Mouse (Mus musculus) intestine, embryonic 16.5 days (tissue): ENCODE data around the gene Sfxn2. TPM values are rescaled to one million over a fixed set of nuclear protein-coding genes. Genes with fewer than 3 reads are reported as not detected.

Source experiments
- ATAC-seq: fragments of 200-750 bp; cut with Nextera tagmentation; 2 replicates; pipeline ENCODE4 v1.8.0; 2017; ENCODE audit warnings: moderate TSS enrichment, moderate library complexity
- H3K27ac ChIP-seq: fragments of 300-500 bp; sonication (generic); 2 replicates; pipeline ENCODE4 v1.5.1; 2014; ENCODE audit warnings: mild to moderate bottlenecking, low read length
- H3K27me3 ChIP-seq: fragments of 300-500 bp; sonication (generic); replicated peaks from 2 replicates; pipeline ENCODE4 v1.6.1; 2014; ENCODE audit warnings: low read length, control low read depth, mixed read lengths; ENCODE audit not compliant: control insufficient read depth, insufficient read depth
- H3K36me3 ChIP-seq: fragments of 300-500 bp; sonication (generic); 2 replicates; pipeline ENCODE4 v1.6.1; 2014; ENCODE audit warnings: low read length, control low read depth; ENCODE audit not compliant: control insufficient read depth, insufficient read depth
- H3K4me1 ChIP-seq: fragments of 300-500 bp; sonication (generic); 2 replicates; pipeline ENCODE4 v1.6.1; 2014; ENCODE audit warnings: low read length, control low read depth, mixed read lengths; ENCODE audit not compliant: control insufficient read depth, insufficient read depth
- H3K4me2 ChIP-seq: fragments of 300-500 bp; sonication (generic); 2 replicates; pipeline ENCODE4 v1.6.1; 2014; ENCODE audit warnings: low read depth, low read length, control low read depth
- H3K4me3 ChIP-seq: fragments of 300-500 bp; sonication (generic); 2 replicates; pipeline ENCODE4 v1.5.1; 2014; ENCODE audit warnings: mild to moderate bottlenecking, low read length
- H3K9ac ChIP-seq: fragments of 300-500 bp; sonication (generic); 2 replicates; pipeline ENCODE4 v1.6.1; 2014; ENCODE audit warnings: low read depth, low read length
- H3K9me3 ChIP-seq: fragments of 300-500 bp; sonication (generic); 2 replicates; pipeline ENCODE4 v1.6.1; 2016; ENCODE audit warnings: low read length, control low read depth; ENCODE audit not compliant: control insufficient read depth
- WGBS: fragments of 180-500 bp; shearing (Covaris S2); extraction: QIAGEN DNeasy Blood & Tissue Kit; methylation state at CpG from one replicate; pipeline ENCODE4 v1.1.7; 2014; 5-methylcytosine and 5-hydroxymethylcytosine counted together
- polyA plus RNA-seq: library from polyadenylated mRNA; unstranded; fragments of >200 nt; fragmentation: Nextera tagmentation; extraction: Ambion mirVana; gene quantifications from 2 replicates; pipeline ENCODE4 v1.2.1, GENCODE M21; 2015

Gene Sfxn2
- polyA plus RNA-seq, 1 experiment from 2014 or later = 18.1 TPM

DNA sequence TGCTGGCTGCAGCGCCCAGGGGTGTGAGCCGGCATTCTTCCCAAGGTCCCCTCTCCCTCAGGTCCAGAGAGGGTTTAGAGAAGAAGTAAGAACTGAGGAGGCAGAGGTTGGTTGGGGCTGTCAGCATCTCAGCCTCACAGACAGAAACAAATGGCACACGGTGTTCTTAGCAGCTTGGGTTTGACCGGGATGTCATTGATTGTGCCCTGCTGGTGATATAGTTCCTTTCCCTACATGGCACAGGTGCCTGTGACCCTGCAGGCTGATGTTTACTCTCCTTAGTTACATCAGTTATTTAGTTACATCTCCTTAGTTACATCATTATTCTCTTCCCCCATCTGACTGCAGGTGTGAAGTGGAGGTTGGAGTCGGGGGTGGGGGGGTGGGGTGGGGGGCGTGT, 18.4 kb downstream of the Sfxn2 start:
- H3K27me3 ChIP-seq = no peaks in the 10 kb centered on the region
- 84% methylated on average over 6 of the region's 6 CpGs for WGBS
- no peaks in the 10 kb centered on the region for H3K4me1 ChIP-seq
- H3K9me3 ChIP-seq = no peaks in the 10 kb centered on the region
- no peak overlapping the region for H3K4me2 ChIP-seq
- no peak overlapping the region for H3K9ac ChIP-seq
- ATAC-seq = no peak
- H3K4me3 ChIP-seq = no peak overlapping the region
- 0 out of 2 replicates have a peak, but pooled peaks cover 4% of the 10 kb centered on the region for H3K36me3 ChIP-seq
- no peak overlapping the region for H3K27ac ChIP-seq

DNA sequence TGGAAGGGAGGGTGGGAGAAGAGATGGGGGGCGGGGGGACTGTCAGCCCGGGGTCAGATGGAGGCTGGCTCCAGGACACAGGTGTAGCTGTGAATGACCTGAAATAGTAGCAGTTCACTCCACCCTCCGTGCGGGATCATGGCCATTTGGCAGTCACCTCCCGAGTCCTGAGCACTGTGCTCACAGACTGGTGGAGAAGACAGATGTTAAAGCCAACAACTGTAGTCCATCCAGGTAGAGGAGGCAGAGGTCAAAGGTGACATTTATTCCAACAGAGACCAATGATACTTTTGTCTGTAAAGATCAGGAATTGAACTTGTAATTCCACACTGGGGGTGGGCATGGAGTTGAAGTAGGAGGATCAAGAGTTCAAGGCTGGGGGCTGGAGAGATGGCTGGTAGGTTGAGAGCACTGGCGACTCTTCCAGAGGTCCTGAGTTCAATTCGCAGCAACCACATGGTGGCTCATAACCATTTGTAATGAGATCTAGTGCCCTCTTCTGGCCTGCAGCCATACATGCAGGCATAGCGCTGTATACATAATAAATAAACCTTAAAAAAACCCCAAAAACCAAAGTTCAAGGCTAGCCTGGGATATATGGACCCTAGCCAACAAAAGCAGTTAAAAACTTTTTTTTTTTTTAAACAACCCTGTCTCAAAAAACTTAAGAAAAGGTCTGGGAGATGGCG, 19.7 kb downstream of the Sfxn2 start:
- no peak overlapping the region for H3K4me3 ChIP-seq
- ATAC-seq = no peak
- H3K4me1 ChIP-seq = no peaks in the 10 kb centered on the region
- H3K36me3 ChIP-seq = 0 out of 2 replicates have a peak, but pooled peaks cover 4% of the 10 kb centered on the region
- no peak overlapping the region for H3K4me2 ChIP-seq
- no peak overlapping the region for H3K9ac ChIP-seq
- no peaks in the 10 kb centered on the region for H3K9me3 ChIP-seq
- H3K27me3 ChIP-seq = no peaks in the 10 kb centered on the region
- WGBS = 95% methylated on average over 9 of the region's 9 CpGs
- H3K27ac ChIP-seq = no peak overlapping the region

DNA sequence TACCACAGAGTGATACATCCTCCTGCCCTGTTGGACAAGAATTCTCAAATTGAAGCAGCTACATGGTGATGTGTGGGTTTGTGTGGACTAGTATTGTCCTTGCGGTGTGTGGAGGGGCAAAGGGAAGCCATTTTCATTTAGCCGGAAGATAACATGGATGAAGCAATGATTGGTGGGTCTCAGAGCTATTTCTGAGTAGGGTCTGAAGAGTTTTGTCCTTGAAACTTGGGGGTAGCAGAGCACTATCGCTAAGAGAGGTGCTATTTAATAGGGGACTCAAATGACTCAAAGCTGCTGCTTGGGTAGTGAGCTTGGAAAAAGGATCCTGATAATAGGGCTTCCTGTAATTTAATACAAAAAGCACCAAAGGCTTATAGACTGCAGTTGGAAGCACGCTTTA, 25.0 kb downstream of the Sfxn2 start:
- H3K36me3 ChIP-seq = 0 out of 2 replicates have a peak, but pooled peaks cover 4% of the 10 kb centered on the region
- H3K27ac ChIP-seq = peak overlapping the region; percentile 39; the same call in 1 of the 2 replicates
- H3K9me3 ChIP-seq = no peaks in the 10 kb centered on the region
- no peak overlapping the region for H3K4me3 ChIP-seq
- H3K27me3 ChIP-seq = no peaks in the 10 kb centered on the region
- H3K9ac ChIP-seq = no peak overlapping the region
- WGBS = 78% methylated on average over 4 of the region's 4 CpGs
- peak overlapping the region; percentile 20; the same call in 1 of the 2 replicates for H3K4me2 ChIP-seq
- no peak for ATAC-seq
- peaks cover 21% of the 10 kb centered on the region for H3K4me1 ChIP-seq

DNA sequence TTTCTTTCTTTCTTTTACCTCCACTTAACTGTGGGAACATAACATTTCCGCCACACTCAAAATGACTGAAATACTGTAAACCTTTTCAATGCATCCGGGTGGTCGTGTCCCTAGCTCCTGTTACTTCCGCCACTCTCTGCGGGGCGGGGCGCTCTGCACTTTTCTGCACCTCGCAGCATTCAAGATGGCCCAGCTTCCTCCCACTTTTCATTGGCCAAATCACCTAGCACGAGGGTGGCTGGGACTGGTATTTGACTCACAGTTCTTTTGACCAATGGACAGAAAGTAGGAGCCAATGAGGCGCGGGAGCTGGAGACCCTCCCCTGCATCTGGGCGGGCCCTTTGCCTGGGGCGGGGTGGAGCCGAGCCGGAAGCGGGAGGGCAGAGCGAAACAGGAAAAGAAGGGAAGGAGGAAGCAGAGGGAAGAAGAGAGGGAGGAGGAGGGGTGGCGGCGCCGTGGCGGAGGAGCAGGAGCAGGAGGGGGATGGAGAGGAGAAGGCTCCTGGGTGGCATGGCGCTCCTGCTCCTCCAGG, 25.6 kb downstream of the Sfxn2 start, which contains the start of gene Wbp1l:
Gene Wbp1l (plus strand): TSS at position 365 of the 533 bp plus-strand sequence.
- Histone ChIP-seq H3K9me3 (no peaks in the 10 kb centered on the region), H3K4me3 (peak within 1 kb of the TSS; percentile 96), H3K36me3 (0 out of 2 replicates have a peak, but pooled peaks cover 4% of the 10 kb centered on the region), H3K27me3 (no peaks in the 10 kb centered on the region), H3K4me1 (peaks cover 21% of the 10 kb centered on the region), H3K9ac (peak within 1 kb of the TSS; percentile 87), H3K4me2 (peak within 1 kb of the TSS; percentile 69), H3K27ac (peak within 1 kb of the TSS; percentile 57)
- ATAC-seq = peak; percentile 99
- under 1% methylated on average over 21 of the region's 22 CpGs for WGBS

DNA sequence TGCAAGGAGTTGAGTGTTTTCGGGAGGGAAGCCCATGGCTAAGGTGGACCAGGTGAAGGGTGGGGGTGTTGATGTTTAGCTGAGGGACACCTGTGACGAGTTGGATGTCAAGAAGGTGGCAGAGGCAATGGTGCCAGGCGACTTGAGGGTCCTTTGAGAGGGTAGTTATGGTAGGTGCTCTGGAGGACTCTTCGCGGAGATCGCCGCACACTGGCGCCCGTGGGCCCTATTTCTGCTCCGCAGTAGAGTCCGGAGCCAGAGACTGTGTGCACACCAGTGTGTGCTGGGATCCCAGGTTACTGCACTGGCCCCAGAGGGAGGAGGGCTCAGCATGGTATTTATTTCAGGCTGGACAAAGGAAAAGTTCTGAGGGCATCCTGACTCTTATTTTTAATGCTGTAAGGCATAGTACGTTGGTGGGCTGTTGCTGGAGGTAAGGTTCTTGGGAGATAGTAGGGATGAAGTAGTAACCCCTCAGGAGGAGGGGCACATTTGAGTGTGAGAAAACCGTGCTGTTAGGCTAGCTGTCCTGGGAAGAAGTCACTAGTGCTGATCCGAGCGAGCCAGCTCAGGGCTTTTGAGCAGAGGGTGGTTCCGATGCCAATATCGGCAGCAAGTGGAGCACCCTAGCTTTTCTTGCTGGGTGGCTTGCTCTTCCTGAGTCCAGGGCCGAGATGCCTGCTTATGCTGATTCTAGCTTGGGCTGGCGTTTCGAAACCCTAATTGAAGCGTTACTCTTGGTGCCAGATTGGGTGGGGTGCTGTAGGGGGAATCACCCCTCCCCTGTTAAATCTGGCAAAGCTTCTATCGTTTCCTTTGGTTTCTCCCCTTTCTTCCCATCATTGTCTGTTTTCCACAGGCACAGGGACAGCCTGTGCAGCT, 26.5 kb downstream of the Sfxn2 start:
- H3K9ac ChIP-seq = peak overlapping the region; percentile 87
- H3K27me3 ChIP-seq = no peaks in the 10 kb centered on the region
- H3K4me2 ChIP-seq = peak overlapping the region; percentile 69
- H3K27ac ChIP-seq = peak overlapping the region; percentile 57
- 14% methylated on average over 22 of the region's 22 CpGs for WGBS
- peak; percentile 27 for ATAC-seq
- no peaks in the 10 kb centered on the region for H3K9me3 ChIP-seq
- peaks cover 21% of the 10 kb centered on the region for H3K4me1 ChIP-seq
- no peaks in the 10 kb centered on the region for H3K36me3 ChIP-seq
- H3K4me3 ChIP-seq = peak overlapping the region; percentile 96

DNA sequence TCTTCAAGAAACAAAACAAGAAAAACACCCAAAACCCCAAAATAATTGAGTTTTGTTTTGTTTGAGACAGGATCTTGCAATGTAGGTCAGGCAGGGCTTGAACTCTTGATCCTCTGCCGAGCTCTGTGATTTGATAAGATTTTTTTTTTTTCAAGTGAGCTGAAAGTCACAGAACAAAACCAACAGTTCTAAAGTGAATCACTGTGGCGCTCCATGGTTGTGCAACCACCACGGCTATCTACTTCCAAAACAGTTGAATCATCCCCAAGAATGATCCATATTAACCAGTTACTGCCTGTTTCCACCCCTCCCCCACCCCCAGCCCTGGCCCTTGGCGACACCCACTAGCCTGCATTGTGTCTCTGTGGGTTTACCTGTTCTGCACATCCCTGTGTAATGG, 27.2 kb downstream of the Sfxn2 start:
- no peak for ATAC-seq
- Histone ChIP-seq H3K27ac (no peak overlapping the region), H3K27me3 (no peaks in the 10 kb centered on the region), H3K36me3 (no peaks in the 10 kb centered on the region), H3K4me2 (peak overlapping the region; percentile 69), H3K4me1 (peaks cover 21% of the 10 kb centered on the region), H3K4me3 (no peak overlapping the region), H3K9ac (peak overlapping the region; percentile 87), H3K9me3 (no peaks in the 10 kb centered on the region)
- 63% methylated on average over 4 of the region's 4 CpGs for WGBS

DNA sequence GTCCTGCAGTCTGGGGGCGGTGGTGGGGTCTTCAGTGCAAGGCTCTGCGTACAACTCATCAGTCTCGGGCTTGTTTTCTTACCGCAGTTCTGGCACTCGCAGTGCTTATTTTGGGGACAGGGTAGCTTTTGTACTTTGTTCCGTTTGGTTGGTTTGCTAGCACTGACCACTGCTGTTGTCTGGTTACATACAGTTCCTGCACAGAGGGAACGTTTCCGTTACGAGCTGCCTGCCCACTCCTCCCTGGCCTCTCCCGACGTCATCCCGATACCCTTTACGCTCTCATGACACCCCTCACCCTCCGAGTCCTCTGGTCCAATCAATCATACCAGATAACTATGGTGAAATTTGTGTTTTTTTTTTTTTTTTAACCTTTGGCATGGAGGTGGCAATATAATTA, 28.3 kb downstream of the Sfxn2 start:
- 69% methylated on average over 14 of the region's 14 CpGs for WGBS
- ATAC-seq = no peak
- no peak overlapping the region for H3K4me3 ChIP-seq
- H3K4me1 ChIP-seq = peaks cover 21% of the 10 kb centered on the region
- H3K9me3 ChIP-seq = no peaks in the 10 kb centered on the region
- no peaks in the 10 kb centered on the region for H3K27me3 ChIP-seq
- no peak overlapping the region for H3K27ac ChIP-seq
- no peak overlapping the region for H3K9ac ChIP-seq
- H3K36me3 ChIP-seq = no peaks in the 10 kb centered on the region; the same call in 1 of the 2 replicates
- no peak overlapping the region for H3K4me2 ChIP-seq

DNA sequence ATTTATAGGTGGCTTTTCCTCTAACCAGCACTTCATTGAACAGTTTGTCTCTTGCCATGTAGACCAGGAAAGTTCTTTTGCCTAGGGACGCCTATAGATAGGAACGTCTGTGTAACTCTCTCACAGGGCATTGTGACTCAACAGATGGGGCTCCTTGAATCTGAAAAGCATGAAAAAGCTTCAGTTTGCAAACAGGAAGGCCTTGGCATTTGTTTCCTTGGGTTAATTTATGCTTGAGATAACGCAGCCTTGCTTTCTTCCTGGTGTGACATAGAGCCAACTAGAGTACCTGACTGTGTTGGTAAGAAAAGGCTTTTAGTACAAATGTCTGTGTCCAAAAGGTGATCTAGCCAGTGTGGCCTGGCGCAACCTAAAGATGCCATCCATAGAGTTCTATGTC, 29.2 kb downstream of the Sfxn2 start:
- H3K36me3 ChIP-seq = peaks cover 3% of the 10 kb centered on the region; the same call in 1 of the 2 replicates
- 87% methylated on average over 4 of the region's 4 CpGs for WGBS
- no peak overlapping the region for H3K27ac ChIP-seq
- H3K4me2 ChIP-seq = no peak overlapping the region
- no peaks in the 10 kb centered on the region for H3K27me3 ChIP-seq
- no peak overlapping the region for H3K4me3 ChIP-seq
- no peaks in the 10 kb centered on the region for H3K9me3 ChIP-seq
- H3K9ac ChIP-seq = no peak overlapping the region
- peaks cover 21% of the 10 kb centered on the region for H3K4me1 ChIP-seq
- ATAC-seq = no peak

DNA sequence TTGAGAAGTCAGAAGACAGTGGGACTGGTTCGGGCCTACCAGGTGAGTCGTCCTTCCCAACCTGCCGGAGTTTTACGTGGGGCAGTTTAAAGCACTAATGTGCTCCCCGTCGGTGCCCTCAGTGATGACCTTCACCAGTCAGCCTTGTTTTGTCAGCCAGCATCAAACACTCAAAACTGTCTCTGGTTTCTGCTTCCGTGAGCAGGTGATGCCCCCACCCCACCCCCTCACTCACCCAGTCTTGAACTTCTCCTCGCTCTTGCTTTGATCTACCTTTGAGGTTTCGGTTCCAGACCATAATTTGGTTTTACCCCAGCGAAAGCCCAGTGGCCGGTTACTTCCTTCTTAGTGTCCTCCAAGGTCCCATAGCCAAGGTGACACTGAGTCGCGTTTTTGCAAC, 33.6 kb downstream of the Sfxn2 start:
- H3K4me3 ChIP-seq = no peak overlapping the region
- H3K9me3 ChIP-seq = no peaks in the 10 kb centered on the region
- H3K36me3 ChIP-seq = peaks cover 7% of the 10 kb centered on the region; the same call in 1 of the 2 replicates
- peaks cover 4% of the 10 kb centered on the region; the same call in 1 of the 2 replicates for H3K4me1 ChIP-seq
- H3K27me3 ChIP-seq = no peaks in the 10 kb centered on the region
- H3K4me2 ChIP-seq = no peak overlapping the region
- H3K27ac ChIP-seq = no peak overlapping the region
- no peak for ATAC-seq
- H3K9ac ChIP-seq = no peak overlapping the region
- WGBS = 86% methylated on average over 13 of the region's 13 CpGs
